Mouse (Mus musculus) monocyte, adult 2 months (primary cell): ENCODE results near the gene Cbr3.
A peak's percentile ranks its signal among the peaks of the same experiment; 100 is the strongest.

Source experiments
- DNase-seq, 2 experiments: peaks; one replicate each; pipeline ENCODE4 v3.0.0; 2022; ENCODE audit warnings: low spot score in 2 of 2, low read depth in 1 of 2

The Cbr3 gene

GRCm38 (mm10) chr16:93711411-93712188, 28.6 kb downstream of the Cbr3 start, which contains the start of gene Dop1b:
Dop1b (plus strand) TSS chr16:93711904.
- peak; percentile 98 to 100 for DNase-seq

DNA sequence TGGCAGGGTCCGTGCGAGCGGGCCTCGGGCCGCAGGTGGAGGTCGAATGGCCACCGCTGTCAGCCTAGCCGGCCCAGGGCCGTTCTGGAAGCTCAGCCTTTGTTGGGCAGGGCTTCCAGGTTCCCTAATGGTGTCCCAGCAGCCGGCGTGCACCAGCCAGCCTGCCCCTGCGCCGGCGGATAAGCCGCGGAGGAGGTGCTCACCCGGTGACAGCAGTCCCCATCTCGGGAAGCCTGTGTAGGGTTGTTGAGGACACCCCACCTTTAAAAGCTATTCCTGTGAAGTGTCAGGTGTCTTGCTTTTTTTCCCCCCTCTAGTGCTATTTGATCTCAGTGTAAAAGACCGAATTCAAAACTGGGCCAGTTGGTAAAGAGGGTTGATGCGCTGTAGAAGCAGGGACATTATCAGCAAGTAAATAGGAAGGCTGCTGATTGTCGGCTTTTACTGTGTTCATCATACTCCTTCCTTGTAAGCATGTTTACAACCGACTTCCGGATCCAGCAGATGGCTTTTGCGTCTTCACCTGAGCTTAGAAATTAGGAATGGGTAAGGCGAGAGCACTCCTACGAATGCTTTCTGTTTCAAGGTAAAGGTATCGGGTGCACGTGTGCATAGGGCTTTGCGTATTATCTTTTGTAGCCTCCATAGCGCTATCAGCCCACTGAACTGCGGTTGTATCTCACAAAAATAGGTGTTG, 29.3 kb downstream of the Cbr3 start:
- DNase-seq, result peak in 1 of 2 experiments; percentile 3

- DNase-seq, result no peak
Measured at GRCm38 (mm10) chr16:93712966-93713365, 30.0 kb downstream of the Cbr3 start.

DNA sequence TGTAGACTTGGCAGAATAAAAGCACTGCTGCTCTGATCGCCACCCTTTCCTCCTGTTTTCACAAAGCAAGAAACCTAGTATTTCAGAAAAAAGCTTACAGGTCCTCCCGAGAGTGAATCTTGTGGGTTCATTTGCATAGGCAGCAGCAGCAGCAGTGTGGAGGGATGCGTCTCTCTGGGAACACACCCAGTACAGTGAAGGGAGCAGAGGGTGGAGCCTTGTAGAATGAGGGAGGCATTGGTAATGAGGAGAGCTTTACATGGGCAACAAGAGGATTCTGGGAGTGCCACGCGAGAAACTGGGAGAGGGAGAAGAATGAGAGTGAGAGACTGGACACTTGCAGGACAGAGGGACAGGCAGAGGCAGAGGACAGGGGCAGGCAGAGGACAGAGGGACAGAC, 31.4 kb downstream of the Cbr3 start:
- DNase-seq, result no peak

DNA sequence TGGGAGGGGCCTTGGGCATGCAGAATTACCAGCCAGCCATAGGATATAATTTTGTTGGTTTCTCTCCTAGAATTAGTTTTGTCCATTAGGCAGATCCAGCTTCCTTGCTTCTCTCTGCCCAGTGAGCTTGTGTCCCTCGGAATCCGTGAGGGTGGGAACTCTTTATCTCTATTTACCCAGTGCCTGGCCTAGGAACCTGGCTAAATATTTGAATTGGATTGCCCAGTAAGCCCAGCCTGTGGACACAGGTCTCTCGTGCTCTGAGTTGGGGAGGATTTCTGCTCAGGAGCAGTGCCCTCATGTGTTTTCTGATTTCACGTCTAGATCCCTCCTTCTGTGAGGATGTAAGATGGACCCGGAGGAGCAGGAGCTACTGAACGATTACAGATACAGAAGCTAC, 32.8 kb downstream of the Cbr3 start:
- no peak for DNase-seq

GRCm38 (mm10) chr16:93717299-93717703, 34.3 kb downstream of the Cbr3 start:
- DNase-seq, result no peak

GRCm38 (mm10) chr16:93721771-93722170, 38.8 kb downstream of the Cbr3 start:
- no peak for DNase-seq

- DNase-seq, result no peak
Measured at GRCm38 (mm10) chr16:93722476-93722875, 39.5 kb downstream of the Cbr3 start.

DNA sequence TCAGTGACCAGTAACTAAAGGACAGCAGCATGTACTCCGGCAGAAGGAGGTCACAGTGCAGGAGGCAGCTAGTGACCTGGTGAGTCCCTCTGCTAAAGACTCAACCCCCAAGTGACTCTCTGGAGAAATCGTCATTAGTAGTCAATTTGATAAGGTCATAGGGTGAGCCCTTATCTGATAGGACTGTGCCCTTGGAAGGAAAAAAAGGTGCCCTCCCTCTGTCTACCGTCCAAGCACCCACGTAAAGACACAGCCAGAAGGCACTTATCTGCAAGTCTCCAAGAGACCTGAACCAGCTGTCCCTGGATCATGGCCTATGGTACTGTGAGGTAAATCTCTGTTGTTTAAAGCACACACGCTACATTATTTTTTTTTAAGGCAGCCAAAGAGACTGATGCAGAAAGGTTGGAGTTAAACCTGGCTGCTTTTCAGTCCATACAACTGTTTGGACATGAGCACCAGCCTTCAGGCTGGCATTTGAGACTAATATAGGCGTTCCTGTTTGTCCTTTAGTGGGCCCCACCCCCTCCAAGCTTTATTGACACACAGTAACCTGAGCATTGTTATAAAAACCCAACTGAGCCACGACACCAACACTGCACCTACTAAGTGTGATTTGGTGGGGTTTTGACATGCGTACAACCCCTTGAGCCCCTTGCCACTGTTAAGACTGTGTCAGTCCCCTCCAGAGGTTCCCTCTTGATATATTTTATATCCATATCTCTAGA, 42.6 kb downstream of the Cbr3 start:
- DNase-seq, result no peak

DNA sequence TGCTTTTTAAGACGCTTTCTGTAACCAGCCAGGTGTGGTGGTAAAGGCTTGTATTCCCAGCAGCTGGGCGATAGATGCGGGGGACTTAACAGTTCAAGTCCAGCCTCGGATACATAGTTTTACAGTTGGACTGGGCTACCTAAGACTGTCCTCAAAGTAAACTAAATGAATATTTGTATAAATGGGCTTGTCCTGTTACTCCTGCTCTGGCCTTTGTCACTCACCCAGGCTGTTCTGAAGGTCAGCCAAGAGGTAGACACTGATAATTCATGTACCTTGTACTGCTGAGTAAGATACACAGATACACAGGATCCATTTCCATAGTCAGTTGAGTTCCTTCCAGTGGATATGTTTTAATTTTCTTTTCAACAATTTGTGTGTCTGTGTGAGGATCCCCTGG, 43.2 kb downstream of the Cbr3 start:
- no peak for DNase-seq

- no peak for DNase-seq
Measured at GRCm38 (mm10) chr16:93728676-93729075, 45.7 kb downstream of the Cbr3 start.

- DNase-seq, result no peak
Measured at GRCm38 (mm10) chr16:93729801-93730721, 47.0 kb downstream of the Cbr3 start.

- DNase-seq, result no peak
Measured at GRCm38 (mm10) chr16:93731310-93731709, 48.3 kb downstream of the Cbr3 start.

DNA sequence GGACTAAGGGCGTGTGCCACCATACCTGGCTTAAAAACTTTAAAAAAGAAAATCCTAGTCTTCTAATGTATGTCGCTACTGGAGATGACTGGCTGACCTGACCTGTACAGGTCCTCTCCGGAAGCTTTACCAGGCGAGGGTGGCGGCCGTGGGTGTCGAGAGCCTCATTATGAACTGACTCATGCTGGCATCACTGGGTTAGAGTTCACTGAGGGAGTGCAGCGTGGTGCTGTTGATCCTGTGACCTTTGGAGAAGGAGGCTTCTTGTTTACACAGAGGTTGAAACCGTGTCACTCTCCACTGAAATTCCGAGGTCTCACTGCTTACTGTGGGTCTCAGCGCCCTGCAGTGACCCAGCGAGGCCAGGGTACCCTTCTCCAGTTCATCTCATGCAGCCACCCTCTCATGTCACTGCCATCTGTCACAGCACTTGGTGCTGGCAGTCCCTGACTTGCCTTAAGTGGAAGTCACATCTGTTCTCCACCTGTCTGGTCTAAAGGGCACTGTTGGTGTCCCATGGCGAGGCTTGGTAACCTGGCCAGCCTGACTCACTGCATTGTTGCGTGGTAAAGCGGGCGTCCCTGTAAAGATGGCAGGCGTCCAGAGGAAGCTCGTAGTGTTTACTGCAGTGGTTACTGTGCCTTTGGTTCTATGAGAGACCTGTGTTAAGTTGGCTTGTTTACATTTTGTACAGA, 50.0 kb downstream of the Cbr3 start:
- DNase-seq, result no peak

DNA sequence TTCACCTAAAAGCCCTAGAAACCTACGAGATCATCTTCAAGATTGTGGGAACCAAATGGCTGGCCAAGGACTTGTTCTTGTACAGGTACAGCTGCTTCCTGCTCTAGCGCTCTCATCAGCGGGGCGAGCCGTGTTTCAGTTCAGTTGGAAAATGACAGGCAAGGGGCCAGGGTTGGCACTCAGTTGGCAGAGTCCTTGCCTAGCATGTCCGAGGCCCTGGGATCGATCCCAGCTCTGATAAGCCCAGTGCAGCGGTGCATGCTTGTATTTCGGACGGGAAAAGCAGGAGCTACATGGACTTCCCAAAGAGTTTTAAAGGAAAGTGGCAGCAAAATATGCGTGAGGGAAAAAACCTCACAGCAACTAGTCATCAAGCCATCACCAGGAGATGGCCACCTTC, 56.2 kb downstream of the Cbr3 start:
- DNase-seq, result no peak
